Mouse (Mus musculus): Measurements from ENCODE around the gene Map2k5.

Gene Map2k5

GRCm38 (mm10) chr9:63145249-63146125, 232.2 kb downstream of the Map2k5 start:
- peak; percentile 56 for DNase-seq (ENCODE audit: extremely low spot score)

DNA sequence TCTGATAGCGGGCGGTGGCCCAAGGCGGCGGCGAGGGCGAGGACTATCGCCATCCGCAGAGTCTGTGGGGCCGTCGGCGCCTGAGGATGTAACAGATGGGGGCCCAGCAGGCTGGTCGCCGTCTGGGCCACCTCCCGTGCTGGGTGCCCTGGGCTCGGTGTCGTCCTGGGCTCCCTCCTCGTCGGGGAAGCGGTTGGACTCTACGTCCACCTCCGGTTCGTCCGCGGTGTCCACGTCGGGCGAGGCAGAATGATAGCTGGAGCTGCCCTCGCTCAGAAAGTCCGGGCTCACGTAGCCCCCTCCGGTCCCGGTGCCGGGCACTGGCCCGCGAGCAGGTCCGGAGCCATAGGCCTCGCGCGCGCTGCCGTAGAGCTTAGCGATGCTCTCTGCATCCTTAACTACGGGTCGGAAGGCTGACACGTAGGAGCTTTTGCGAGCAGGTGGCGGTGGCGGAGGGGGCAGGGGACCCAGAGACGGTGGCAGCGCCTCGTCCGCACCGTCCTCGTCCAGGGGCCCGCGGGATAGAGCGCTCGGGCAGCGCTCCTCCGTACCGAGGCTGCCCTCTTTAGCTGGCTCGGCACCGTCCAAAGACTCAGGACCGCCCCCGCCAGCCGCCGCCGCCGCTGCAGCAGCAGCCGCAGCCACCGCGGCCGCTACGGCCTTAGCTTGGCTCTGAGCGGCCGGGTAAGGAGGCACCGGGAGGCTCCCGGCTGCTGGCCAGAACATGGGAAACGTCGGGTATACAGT, 233.0 kb downstream of the Map2k5 start:
- no peak for DNase-seq (ENCODE audit: extremely low spot score)

DNA sequence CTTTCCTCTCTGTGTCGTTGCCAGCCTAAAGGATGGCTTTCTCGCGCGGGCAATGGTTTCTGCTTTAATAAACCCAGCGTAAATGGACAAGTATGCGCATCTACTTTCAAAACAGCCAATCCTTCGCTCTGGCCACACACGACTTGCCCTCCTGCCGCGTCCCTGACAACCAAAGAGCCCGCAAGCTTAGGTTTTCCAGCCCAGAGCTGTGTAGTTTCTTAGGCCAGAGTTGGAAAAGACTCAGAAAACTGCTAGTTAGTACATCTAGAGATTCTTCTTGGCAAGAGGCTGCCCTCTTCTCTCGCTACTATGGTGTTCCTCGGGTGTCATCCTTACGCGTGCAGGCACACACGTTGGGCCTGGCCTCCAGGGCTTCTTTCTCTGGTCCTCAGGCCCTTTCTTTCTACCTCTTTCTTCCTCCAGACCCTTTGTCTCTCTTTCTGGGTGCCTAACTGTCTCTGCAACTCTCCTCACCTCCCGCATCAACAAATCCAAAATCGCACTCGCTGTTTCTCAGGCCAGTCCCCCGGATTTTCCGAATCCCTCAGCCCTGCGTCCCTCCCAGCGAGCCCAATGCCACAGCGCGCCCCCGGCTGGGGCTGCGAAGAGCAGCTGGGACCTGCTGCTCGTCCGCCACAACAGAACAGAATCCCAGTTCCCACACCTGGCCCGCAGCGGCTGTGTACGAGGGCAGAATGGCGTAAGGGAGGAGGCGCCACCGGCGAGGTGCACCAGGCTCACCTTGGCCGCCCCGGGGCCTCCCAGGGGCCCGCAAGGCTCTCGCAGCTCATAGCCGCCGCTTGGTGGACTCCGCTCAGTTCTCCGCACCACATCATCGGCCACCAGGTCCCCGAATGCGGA, 233.8 kb downstream of the Map2k5 start:
- peak; percentile 46 for DNase-seq (ENCODE audit: extremely low spot score)

- peak; percentile 23 for DNase-seq (ENCODE audit: extremely low spot score)
Measured at GRCm38 (mm10) chr9:63143227-63143626, 234.5 kb downstream of the Map2k5 start.

- DNase-seq (ENCODE audit: extremely low spot score): peak; percentile 33
Measured at GRCm38 (mm10) chr9:63142335-63143036, 235.2 kb downstream of the Map2k5 start.

DNA sequence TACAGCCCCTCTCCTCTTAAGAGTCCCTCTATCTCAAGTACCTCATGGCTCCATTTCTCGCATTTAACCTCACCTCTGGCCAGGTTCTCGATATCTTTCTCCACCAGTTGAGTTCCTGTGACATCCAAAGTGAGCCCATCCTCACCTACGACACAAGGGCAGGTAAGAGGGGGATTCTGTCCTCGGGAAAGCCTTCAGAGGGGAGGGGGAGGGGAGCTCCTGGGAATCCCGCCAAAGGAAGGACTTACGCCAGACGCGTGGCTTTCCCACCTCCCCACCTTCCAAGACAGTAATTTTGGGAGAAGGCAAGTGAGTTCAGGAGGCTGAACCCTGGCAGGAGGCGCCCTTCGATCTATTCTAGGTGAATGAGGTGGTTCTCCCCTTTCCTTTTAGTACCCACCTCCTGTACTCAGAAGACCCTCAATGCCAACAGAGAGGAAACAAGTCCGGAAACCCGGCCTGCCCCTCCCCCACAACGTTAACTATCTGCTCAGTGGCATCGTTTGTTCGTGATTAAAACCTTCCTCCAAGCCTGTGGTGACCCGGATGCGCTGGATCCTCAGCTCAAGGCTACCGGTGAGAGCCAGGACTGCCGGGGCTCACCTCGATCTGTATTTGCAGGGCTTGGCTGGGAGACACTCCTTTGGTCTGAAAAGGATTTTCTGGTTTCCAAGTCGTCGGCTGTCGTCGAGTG, 235.9 kb downstream of the Map2k5 start:
- DNase-seq (ENCODE audit: extremely low spot score): no peak

- DNase-seq (ENCODE audit: extremely low spot score): no peak
Measured at GRCm38 (mm10) chr9:63140211-63140610, 237.5 kb downstream of the Map2k5 start.

GRCm38 (mm10) chr9:63139661-63140060, 238.0 kb downstream of the Map2k5 start:
- no peak for DNase-seq (ENCODE audit: extremely low spot score)

- DNase-seq (ENCODE audit: extremely low spot score): peak; percentile 65
Measured at GRCm38 (mm10) chr9:63138481-63138967, 239.2 kb downstream of the Map2k5 start.

- DNase-seq (ENCODE audit: extremely low spot score): no peak
Measured at GRCm38 (mm10) chr9:63137615-63137915, 240.1 kb downstream of the Map2k5 start.

- peak; percentile 57 for DNase-seq (ENCODE audit: extremely low spot score)
Measured at GRCm38 (mm10) chr9:63136756-63137614, 240.7 kb downstream of the Map2k5 start.

DNA sequence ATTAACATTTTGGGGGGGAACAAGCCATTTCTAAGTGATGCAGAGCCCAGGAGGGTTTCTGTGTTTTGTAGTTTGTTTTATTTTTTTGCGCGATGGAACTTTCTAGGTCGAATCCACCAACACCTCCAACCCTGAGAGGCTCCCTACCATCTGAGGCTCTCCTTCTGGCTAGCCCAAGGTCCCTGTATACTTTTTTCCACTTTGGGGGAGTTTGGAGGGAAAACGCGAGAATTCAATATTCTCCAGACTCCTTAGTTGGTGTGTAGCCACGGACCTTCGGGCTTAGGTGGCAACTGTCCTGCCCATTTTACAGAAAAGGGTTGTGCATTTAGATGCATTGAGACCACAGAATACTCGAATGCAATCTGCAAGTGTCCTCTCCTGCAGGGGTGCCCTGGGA, 241.5 kb downstream of the Map2k5 start:
- DNase-seq (ENCODE audit: extremely low spot score): peak; percentile 16

- DNase-seq (ENCODE audit: extremely low spot score): peak; percentile 60
Measured at GRCm38 (mm10) chr9:63135801-63136200, 241.9 kb downstream of the Map2k5 start.

GRCm38 (mm10) chr9:63135356-63135755, 242.3 kb downstream of the Map2k5 start:
- DNase-seq (ENCODE audit: extremely low spot score): no peak

- no peak for DNase-seq (ENCODE audit: extremely low spot score)
Measured at GRCm38 (mm10) chr9:63133659-63134058, 244.0 kb downstream of the Map2k5 start.

DNA sequence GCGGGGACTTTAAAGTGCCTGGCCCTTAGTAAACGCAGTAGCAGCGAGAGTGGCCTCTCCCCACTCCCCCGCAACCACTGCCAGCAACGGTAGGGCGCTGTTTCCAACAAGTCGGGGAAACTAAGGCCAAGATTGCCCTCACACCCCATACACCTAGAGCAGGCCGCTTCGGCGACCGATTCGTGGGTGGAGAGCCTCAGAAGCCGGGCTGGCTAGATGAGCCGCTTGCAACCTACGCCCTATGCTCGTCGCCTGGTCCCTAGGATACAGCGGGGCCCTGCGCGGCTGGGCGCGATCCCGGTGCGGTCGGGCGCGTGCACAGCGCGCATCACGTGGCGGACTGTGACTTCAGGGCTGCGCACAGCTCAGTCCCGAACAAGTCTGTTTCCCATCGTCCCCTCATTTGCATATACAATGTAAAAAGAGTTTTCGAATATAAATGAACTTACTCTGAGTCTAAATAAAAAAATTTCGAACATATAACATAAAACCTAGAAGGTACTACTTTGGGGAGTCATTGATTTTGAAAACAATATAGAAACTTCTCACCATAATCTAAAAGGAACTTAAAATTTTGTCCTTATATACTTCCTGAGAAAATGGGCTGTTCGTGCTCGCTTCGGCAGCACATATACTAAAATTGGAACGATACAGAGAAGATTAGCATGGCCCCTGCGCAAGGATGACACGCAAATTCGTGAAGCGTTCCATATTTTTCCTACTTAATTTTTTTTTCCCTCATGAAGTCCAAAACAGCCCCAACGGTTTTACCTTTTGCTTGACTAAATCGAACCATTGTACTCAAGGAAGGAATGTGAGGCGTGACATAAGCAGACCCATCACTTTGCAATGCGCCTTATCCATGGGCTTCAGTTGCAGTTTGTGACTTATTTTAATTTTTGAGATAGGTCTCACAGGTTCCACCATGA, 244.8 kb downstream of the Map2k5 start:
- peak; percentile 94 for DNase-seq (ENCODE audit: extremely low spot score)

DNA sequence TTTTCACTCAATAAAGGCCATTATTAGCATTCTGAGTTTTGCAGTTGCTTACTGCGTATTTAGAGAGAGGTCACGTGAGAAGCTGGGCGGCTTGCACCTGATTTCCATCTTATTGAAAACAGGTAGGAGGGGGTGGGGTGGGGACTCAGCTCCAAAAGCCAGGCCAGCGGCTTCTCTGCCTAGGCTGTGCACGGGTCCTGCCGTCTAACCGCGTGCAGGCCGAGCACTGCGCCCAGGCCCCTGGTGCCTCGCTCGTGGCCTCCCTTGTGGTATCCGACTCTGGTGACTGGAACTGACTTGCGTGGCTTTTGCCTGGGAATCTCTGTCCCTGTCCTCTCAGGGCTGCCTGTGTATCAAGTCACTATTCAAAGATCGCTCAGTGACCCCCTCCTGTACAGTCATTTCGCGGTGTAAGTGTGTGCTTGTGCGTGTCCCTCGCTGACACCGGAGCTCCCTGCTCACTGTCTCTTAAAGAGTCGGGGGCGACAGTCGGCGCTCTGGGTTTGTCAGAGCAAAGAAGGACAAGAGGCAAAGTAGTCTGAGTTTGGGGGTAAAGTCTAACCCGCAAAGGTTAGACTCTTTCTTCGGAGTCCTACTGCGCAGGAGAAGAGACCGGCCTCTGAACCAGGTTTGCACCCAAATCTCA, 245.6 kb downstream of the Map2k5 start:
- DNase-seq (ENCODE audit: extremely low spot score): peak; percentile 64

DNA sequence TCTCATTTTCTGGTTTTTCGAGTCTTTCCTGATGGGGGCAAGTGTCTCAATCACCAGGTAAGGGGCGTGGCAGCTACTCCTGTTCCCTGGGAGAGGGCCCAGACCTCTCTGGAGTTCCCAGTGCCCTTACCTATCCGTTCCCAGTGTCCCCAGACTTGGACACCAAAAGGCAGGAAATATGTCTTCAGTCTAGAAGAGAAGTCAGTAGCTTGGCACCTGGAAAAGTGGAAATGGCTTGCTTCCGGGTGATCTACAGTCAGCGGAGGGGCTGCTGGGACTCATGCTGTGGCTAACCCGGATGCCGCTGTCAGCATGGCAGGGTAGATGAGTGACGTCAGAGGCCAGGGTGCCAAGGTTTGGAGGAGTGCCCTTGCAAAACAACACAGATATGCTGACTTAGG, 248.1 kb downstream of the Map2k5 start:
- no peak for DNase-seq (ENCODE audit: extremely low spot score)
